Mouse (Mus musculus): Measurements from ENCODE around the gene Slc10a2.
"Not testable (repeated sequence)": the region's sequence is repeated elsewhere in the genome, so short reads cannot be mapped to it uniquely, and the experiment has no call there.

Gene Slc10a2
- long read RNA-seq, experiment 1 = 0 reads
- long read RNA-seq, experiment 2 = 0 reads

- intact Hi-C loops (cut with DNase I) = no loop called here
Measured at GRCm38 (mm10) chr8:5105186-5105585, at the start of gene Slc10a2. Slc10a2 (minus strand) TSS chr8:5105351.

- intact Hi-C loops (cut with DNase I) = no loop called here
Measured at GRCm38 (mm10) chr8:5129322-5129829, 24.2 kb upstream of the Slc10a2 start.

GRCm38 (mm10) chr8:5106855-5107254 is 1.7 kb upstream of the Slc10a2 start:
- intact Hi-C loops (cut with DNase I) = no loop called here

GRCm38 (mm10) chr8:5095392-5095791 is 9.8 kb downstream of the Slc10a2 start:
- intact Hi-C loops (cut with DNase I) = no loop called here

DNA sequence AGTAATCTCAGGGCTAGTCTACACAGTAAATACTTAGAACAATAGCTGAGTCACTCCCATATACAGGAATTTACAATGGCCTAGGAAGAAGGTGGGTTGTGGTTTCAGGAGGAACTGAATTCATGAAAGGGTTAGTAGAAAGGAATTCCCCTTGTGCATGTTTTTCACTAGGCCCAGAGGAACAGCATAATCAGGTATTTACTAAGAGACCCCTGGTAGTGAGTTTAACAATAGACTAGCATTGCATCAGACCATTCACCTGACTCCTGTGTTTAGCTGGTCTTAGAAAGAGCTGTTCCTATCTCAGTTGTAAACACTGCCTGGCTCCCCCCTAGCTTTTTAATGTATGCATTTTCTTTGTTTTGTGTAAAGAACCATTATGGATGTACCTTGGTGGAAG is 11.2 kb downstream of the Slc10a2 start:
- intact Hi-C loops (cut with DNase I) = not testable (repeated sequence)

DNA sequence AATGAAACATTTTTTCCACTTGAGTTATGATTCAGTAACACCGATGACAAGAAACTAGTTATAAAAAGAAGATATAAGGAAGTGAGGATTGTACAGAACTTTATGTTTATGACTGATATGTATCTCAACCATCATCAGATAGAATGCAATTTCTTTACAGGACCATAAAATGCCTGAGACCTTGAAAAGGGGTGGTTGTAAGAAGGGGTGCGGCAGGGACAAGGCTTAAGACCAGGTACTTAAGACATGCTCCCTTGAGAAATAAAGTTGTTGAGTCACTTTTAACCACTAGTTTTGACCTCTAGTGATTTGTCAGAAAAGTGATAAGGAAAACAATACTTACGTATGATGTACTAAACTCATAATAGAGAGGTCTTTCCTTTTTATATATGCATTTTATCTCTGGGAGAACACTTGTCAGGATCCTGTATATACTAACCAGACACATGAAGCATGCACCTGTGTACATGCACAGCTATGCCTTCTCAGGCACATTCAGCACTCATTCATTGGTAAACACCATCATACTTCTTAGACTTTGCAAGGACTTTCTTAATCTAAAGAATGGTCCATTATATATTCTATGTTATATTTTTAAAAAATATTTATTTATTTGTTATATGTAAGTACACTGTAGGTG is 31.4 kb downstream of the Slc10a2 start:
- intact Hi-C loops (cut with DNase I) = no loop called here

DNA sequence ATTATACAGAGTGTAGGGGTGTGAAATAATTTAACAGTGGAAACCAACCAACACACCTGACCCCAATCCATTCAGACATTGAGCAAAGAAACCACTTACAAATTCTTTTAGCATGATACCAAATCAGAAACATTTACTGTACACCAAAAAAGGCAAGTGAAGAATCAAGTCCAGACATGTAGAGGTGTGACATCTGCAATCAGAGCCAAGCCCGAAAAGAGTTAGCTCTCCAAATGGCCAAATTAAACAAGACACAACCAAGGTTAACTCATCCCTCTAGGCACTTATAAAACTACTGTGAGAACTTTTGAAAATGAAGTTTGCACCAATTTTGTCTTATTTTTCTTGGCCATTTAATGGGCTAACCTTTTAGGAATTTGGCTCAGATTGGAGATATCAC is 46.3 kb downstream of the Slc10a2 start:
- intact Hi-C loops (cut with DNase I) = no loop called here

- intact Hi-C loops (cut with DNase I) = not testable (repeated sequence)
Measured at GRCm38 (mm10) chr8:5044361-5044900, 60.7 kb downstream of the Slc10a2 start.

DNA sequence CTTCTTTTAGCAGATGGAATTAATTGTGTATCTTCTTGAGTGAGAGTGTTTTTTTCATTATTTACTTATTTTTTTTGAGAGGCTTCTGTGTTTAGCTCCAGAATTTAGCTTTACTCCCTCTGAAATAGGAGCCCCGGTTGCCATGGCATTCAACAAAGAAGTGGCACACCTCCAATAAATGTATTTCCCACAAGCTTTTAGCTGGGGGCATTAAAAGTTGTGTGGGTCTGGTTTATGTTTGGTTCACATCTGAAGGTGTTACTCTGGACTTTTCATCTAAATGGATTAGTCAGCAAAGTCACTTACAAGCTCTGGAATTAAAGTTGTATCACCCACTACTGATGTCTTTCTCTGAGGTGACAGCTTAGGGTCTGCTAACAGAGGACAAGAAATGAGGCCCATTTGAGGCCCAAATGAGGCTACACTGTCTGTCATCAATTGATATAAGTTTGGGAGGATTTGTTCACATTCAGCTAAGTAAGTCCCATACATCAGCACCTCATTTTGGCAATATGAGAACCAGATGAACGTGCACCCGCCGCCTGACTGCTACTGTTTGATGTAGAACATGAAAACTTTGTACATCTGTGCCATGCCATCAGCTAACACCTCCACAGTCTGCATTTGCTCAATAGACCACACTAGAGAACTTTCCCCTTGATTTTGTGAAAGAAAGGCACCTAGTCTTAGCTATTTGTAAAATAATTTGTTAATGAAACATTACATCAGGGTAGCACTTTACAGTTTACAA is 66.2 kb downstream of the Slc10a2 start:
- intact Hi-C loops (cut with DNase I) = no loop called here

All from adrenal gland (tissue).